Mouse (Mus musculus): ENCODE results near the gene Ccdc106. TPM values are rescaled to one million over a fixed set of nuclear protein-coding genes. Genes with fewer than 3 reads are reported as not detected.

Gene Ccdc106
- total and polyA plus RNA-seq, 2 experiments from 2014 or later: 0.85 to 2.8 TPM

DNA sequence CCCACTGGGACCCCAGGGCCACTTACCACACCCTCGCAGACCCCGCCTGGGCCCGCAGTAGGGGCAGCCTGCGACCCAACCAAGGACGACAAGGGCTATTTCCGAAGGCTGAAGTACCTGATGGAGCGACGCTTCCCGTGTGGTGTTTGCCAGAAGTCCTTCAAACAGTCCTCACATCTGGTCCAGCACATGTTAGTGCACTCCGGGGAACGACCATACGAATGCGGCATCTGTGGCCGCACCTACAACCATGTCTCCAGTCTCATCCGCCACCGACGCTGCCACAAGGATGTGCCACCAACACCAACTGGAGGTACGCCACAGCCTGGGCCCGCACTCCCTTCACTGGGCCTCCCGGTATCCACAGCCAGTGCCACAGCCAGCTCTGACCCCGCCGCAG, 9.2 kb downstream of the Ccdc106 start:
- TF ChIP-seq EP300 (IDR thresholded peaks at IDR 0.05; ENCODE audit: low read depth) (no peak), CTCF (IDR thresholded peaks at IDR 0.05; ENCODE audit: low read depth) (no peak)
- peaks cover 75% of the 10 kb centered on the region for H3K36me3 ChIP-seq (replicated peaks; ENCODE audit: control insufficient read depth, insufficient read depth, low read length)
- H3K4me3 ChIP-seq (ENCODE audit: low read depth, low read length): no peak overlapping the region
- no peak for DNase-seq (ENCODE audit: low spot score)
- no peak overlapping the region for H3K9ac ChIP-seq (replicated peaks; ENCODE audit: low read depth, low read length)
- H3K27me3 ChIP-seq (ENCODE audit: control insufficient read depth, insufficient read depth, low read length): no peaks in the 10 kb centered on the region
- peaks cover 21% of the 10 kb centered on the region for H3K9me3 ChIP-seq (replicated peaks; ENCODE audit: control insufficient read depth, low read length)
- no peaks in the 10 kb centered on the region for H3K4me1 ChIP-seq (ENCODE audit: control insufficient read depth, insufficient read depth)
- no peak for ATAC-seq (ENCODE audit: insufficient read depth, low read depth)
- no peak overlapping the region for H3K4me2 ChIP-seq (ENCODE audit: low read depth, low read length)
- 93% methylated on average over 22 of the region's 22 CpGs for WGBS
- H3K27ac ChIP-seq (ENCODE audit: low read depth): no peak overlapping the region

DNA sequence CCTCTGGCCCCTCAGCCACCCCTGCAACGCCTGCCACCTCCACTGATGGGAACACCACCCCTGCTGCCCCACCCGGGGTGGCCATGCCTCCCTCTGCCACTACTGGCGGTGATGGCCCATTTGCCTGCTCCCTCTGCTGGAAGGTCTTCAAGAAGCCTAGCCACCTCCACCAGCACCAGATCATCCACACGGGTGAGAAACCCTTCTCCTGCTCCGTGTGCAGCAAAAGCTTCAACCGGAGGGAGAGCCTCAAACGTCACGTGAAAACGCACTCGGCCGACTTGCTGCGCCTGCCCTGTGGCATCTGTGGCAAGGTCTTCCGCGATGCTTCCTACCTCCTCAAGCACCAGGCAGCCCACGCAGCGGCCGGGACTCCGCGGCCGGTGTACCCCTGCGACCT, 9.6 kb downstream of the Ccdc106 start:
- Histone ChIP-seq H3K27me3 (ENCODE audit: control insufficient read depth, insufficient read depth, low read length) (no peaks in the 10 kb centered on the region), H3K27ac (ENCODE audit: low read depth) (no peak overlapping the region), H3K4me2 (ENCODE audit: low read depth, low read length) (no peak overlapping the region), H3K9me3 (replicated peaks; ENCODE audit: control insufficient read depth, low read length) (peaks cover 21% of the 10 kb centered on the region), H3K4me1 (ENCODE audit: control insufficient read depth, insufficient read depth) (no peaks in the 10 kb centered on the region), H3K4me3 (ENCODE audit: low read depth, low read length) (no peak overlapping the region), H3K9ac (replicated peaks; ENCODE audit: low read depth, low read length) (no peak overlapping the region), H3K36me3 (replicated peaks; ENCODE audit: control insufficient read depth, insufficient read depth, low read length) (peaks cover 73% of the 10 kb centered on the region)
- ATAC-seq (ENCODE audit: insufficient read depth, low read depth): no peak
- 89% methylated on average over 21 of the region's 21 CpGs for WGBS
- TF ChIP-seq EP300 (IDR thresholded peaks at IDR 0.05; ENCODE audit: low read depth): no peak
- no peak for TF ChIP-seq CTCF (IDR thresholded peaks at IDR 0.05; ENCODE audit: low read depth)
- DNase-seq (ENCODE audit: low spot score): no peak

DNA sequence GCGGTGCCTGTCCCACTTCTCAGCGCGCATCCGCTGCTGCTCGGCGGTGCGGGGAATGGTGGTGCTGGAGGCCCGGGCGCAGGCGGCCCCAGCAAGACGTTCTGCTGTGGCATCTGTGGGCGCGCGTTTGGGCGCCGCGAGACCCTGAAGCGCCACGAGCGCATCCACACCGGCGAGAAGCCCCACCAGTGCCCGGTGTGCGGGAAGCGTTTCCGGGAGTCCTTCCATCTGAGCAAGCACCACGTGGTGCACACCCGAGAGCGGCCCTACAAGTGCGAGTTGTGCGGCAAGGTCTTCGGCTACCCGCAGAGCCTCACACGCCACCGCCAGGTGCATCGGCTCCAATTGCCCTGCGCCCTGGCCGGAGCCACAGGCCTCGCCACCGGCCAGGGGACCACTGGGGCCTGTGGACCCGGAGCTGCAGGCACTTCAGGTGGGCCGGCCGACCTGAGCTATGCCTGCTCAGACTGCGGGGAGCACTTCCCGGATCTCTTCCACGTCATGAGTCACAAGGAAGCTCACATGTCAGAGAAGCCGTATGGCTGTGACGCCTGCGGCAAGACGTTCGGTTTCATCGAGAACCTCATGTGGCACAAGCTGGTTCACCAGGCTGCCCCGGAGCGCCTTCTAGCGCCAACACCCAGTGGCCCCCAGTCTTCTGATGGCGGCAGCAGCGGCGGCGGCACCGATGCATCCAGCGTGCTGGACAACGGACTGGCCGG, 10.4 kb downstream of the Ccdc106 start:
- H3K27ac ChIP-seq (ENCODE audit: low read depth): no peak overlapping the region
- no peak for TF ChIP-seq EP300 (IDR thresholded peaks at IDR 0.05; ENCODE audit: low read depth)
- TF ChIP-seq CTCF (IDR thresholded peaks at IDR 0.05; ENCODE audit: low read depth): no peak
- no peak overlapping the region for H3K9ac ChIP-seq (replicated peaks; ENCODE audit: low read depth, low read length)
- no peaks in the 10 kb centered on the region for H3K4me1 ChIP-seq (ENCODE audit: control insufficient read depth, insufficient read depth)
- ATAC-seq (ENCODE audit: insufficient read depth, low read depth) (no peak), DNase-seq (ENCODE audit: low spot score) (no peak)
- H3K36me3 ChIP-seq (replicated peaks; ENCODE audit: control insufficient read depth, insufficient read depth, low read length): peaks cover 79% of the 10 kb centered on the region
- peaks cover 21% of the 10 kb centered on the region for H3K9me3 ChIP-seq (replicated peaks; ENCODE audit: control insufficient read depth, low read length)
- no peak overlapping the region for H3K4me3 ChIP-seq (ENCODE audit: low read depth, low read length)
- 85% methylated on average over 63 of the region's 63 CpGs for WGBS
- H3K27me3 ChIP-seq (ENCODE audit: control insufficient read depth, insufficient read depth, low read length): no peaks in the 10 kb centered on the region
- H3K4me2 ChIP-seq (ENCODE audit: low read depth, low read length): no peak overlapping the region

DNA sequence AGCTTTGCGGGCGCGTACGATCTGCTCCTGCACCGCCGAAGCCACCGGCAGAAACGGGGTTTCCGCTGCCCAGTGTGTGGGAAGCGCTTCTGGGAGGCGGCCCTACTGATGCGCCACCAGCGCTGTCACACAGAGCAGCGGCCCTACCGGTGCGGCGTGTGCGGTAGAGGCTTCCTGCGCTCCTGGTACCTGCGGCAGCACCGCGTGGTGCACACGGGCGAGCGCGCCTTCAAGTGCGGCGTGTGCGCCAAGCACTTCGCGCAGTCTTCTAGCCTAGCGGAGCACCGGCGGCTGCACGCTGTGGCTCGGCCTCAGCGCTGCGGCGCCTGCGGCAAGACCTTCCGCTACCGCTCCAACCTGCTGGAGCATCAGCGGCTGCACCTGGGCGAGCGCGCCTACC, 11.1 kb downstream of the Ccdc106 start:
- TF ChIP-seq EP300 (IDR thresholded peaks at IDR 0.05; ENCODE audit: low read depth) (no peak), CTCF (IDR thresholded peaks at IDR 0.05; ENCODE audit: low read depth) (no peak)
- Histone ChIP-seq H3K27me3 (ENCODE audit: control insufficient read depth, insufficient read depth, low read length) (no peaks in the 10 kb centered on the region), H3K4me2 (ENCODE audit: low read depth, low read length) (no peak overlapping the region), H3K4me1 (ENCODE audit: control insufficient read depth, insufficient read depth) (no peaks in the 10 kb centered on the region), H3K9ac (replicated peaks; ENCODE audit: low read depth, low read length) (no peak overlapping the region), H3K9me3 (replicated peaks; ENCODE audit: control insufficient read depth, low read length) (peaks cover 21% of the 10 kb centered on the region), H3K4me3 (ENCODE audit: low read depth, low read length) (no peak overlapping the region), H3K27ac (ENCODE audit: low read depth) (no peak overlapping the region), H3K36me3 (replicated peaks; ENCODE audit: control insufficient read depth, insufficient read depth, low read length) (peaks cover 82% of the 10 kb centered on the region)
- DNase-seq (ENCODE audit: low spot score) (no peak), ATAC-seq (ENCODE audit: insufficient read depth, low read depth) (no peak)
- 82% methylated on average over 46 of the region's 46 CpGs for WGBS

DNA sequence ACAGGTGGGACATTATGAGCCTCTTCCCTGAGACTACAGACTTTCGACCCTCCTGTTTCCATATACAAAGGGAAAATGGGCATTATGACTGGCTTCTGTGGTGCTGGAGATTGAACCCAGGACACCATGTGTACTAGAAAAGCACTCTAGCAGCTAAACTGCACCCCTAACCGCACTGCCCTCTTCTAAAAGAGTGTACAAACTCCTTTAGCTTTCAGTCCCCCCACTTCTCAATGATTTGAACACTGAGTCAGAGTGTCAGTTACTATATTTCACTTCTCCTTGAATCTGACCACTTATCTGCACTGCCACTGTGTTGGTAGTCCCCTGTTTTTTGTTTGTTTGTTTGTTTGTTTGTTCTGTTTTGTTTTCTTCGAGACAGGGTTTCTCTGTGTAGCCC, 13.5 kb downstream of the Ccdc106 start, which contains the start of gene 4632433K11Rik:
Gene 4632433K11Rik (plus strand): TSS at position 301 of the 400 bp plus-strand sequence.
- Histone ChIP-seq H3K4me2 (ENCODE audit: low read depth, low read length) (no peak within 1 kb of the TSS), H3K4me1 (ENCODE audit: control insufficient read depth, insufficient read depth) (peaks cover 8% of the 10 kb centered on the region), H3K9ac (replicated peaks; ENCODE audit: low read depth, low read length) (no peak within 1 kb of the TSS), H3K27me3 (ENCODE audit: control insufficient read depth, insufficient read depth, low read length) (no peaks in the 10 kb centered on the region), H3K9me3 (replicated peaks; ENCODE audit: control insufficient read depth, low read length) (peaks cover 21% of the 10 kb centered on the region), H3K4me3 (ENCODE audit: low read depth, low read length) (no peak within 1 kb of the TSS), H3K36me3 (replicated peaks; ENCODE audit: control insufficient read depth, insufficient read depth, low read length) (peaks cover 68% of the 10 kb centered on the region), H3K27ac (ENCODE audit: low read depth) (no peak within 1 kb of the TSS)
- ATAC-seq (ENCODE audit: insufficient read depth, low read depth) (no peak), DNase-seq (ENCODE audit: low spot score) (no peak)
- no peak for TF ChIP-seq EP300 (IDR thresholded peaks at IDR 0.05; ENCODE audit: low read depth)
- TF ChIP-seq CTCF (IDR thresholded peaks at IDR 0.05; ENCODE audit: low read depth): no peak
- 80% methylated on average over 3 of the region's 3 CpGs for WGBS

DNA sequence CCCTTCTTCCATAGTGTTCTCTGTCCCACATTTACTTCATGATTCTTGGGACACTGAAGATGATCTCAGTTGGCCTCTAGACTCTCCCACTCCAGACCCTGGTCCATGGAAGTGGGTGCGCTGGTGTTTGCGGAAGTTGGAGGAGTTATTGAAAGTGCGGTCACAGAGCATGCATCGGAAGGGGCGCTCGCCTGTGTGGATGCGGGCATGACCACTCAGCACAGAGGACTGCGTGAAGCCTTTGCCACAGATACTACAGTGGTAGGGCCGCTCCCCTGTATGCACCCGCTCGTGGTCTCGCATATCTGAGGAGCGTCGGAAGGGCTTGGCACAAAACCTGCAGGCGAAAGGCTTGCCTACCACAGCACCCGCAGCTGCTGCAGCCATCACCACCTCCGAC, 15.3 kb downstream of the Ccdc106 start:
- Histone ChIP-seq H3K27me3 (ENCODE audit: control insufficient read depth, insufficient read depth, low read length) (no peaks in the 10 kb centered on the region), H3K4me2 (ENCODE audit: low read depth, low read length) (no peak overlapping the region), H3K4me3 (ENCODE audit: low read depth, low read length) (no peak overlapping the region), H3K4me1 (ENCODE audit: control insufficient read depth, insufficient read depth) (peaks cover 8% of the 10 kb centered on the region), H3K27ac (ENCODE audit: low read depth) (no peak overlapping the region), H3K36me3 (replicated peaks; ENCODE audit: control insufficient read depth, insufficient read depth, low read length) (peaks cover 49% of the 10 kb centered on the region), H3K9me3 (replicated peaks; ENCODE audit: control insufficient read depth, low read length) (peaks cover 11% of the 10 kb centered on the region), H3K9ac (replicated peaks; ENCODE audit: low read depth, low read length) (no peak overlapping the region)
- DNase-seq (ENCODE audit: low spot score) (no peak), ATAC-seq (ENCODE audit: insufficient read depth, low read depth) (no peak)
- WGBS: 96% methylated on average over 17 of the region's 17 CpGs
- TF ChIP-seq CTCF (IDR thresholded peaks at IDR 0.05; ENCODE audit: low read depth): no peak
- TF ChIP-seq EP300 (IDR thresholded peaks at IDR 0.05; ENCODE audit: low read depth): no peak

All from heart, postnatal 0 days (tissue).